Mouse (Mus musculus): ENCODE measurements at regions not wholly inside any gene's neighbourhood (a gene's known extent, or its start where the extent isn't known, plus 50 kb on each side); places are given as distances from the start of the nearest gene placed in this dataset.

DNA sequence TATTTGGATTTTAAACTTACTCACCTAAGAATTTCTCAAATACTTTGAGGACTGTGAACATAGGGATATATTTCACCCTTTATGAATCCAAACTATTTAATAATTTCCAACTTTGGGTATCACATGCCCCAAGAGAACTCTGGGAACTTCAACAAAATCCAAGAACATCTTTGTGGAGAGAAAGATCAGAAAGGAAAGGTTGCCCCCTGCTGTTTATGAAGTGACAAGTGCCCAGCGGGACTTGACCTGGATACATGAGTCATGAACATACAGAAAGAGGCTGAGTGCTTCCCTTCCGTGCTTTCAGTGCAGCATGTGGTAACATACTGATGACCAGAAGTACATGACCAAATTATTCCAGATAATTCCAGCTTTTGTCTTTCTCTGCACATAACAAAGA, 124.8 kb upstream of the Col5a2 start:
- no peak for TF ChIP-seq POLR2A (IDR thresholded peaks at IDR 0.05; ENCODE audit: borderline replicate concordance, insufficient read depth, low read length)
- TF ChIP-seq CTCF (IDR thresholded peaks at IDR 0.05; ENCODE audit: borderline replicate concordance, insufficient read depth, low read depth, low read length): no peak
